Comparison of ENCODE assay signal across 7 mouse cellular contexts in genomic region chr9:122805845-122806341, GRCm38 (mm10). TPM values are rescaled to one million over a fixed set of nuclear protein-coding genes. Genes with fewer than 3 reads are reported as not detected.
DNase-seq lines count a peak whose midpoint lies in the region; ATAC-seq and TF ChIP-seq lines count a peak whose summit lies in the region.

No protein-coding gene starts in this region.

- WGBS in spleen, adult 2 months: 23% methylated on average over 10 of the region's 10 CpGs
- WGBS in forebrain, embryonic 13.5 days: 11% methylated on average over 10 of the region's 10 CpGs
- 15% methylated on average over 10 of the region's 10 CpGs for WGBS in liver, embryonic 13.5 days (ENCODE audit: insufficient replicate concordance)
- WGBS in stomach, postnatal 0 days: 7% methylated on average over 10 of the region's 10 CpGs

- H3K36me3 ChIP-seq in spleen, adult 2 months (ENCODE audit: control insufficient read depth, insufficient read depth, low read length): peaks cover 1% of the 10 kb centered on the region; the same call in 1 of the 2 replicates
- no peaks in the 10 kb centered on the region for H3K36me3 ChIP-seq in forebrain, embryonic 13.5 days (ENCODE audit: poor library complexity, severe bottlenecking)
- H3K36me3 ChIP-seq in liver, embryonic 13.5 days: no peaks in the 10 kb centered on the region; the same call in 1 of the 2 replicates
- H3K36me3 ChIP-seq in stomach, postnatal 0 days (ENCODE audit: control insufficient read depth, insufficient read depth, low read length): no peaks in the 10 kb centered on the region; the same call in 1 of the 2 replicates

- DNase-seq in spleen, adult 2 months (ENCODE audit: low read depth in 1 of 2, low spot score in 2 of 2): no peak
- no peak for DNase-seq in spleen, postnatal 36 days (ENCODE audit: low spot score in 2 of 2)
- DNase-seq in liver, embryonic 13.5 days: no peak
- DNase-seq in stomach, postnatal 0 days (ENCODE audit: low spot score): no peak
- DNase-seq in frontal cortex, postnatal 36 days (ENCODE audit: low spot score in 2 of 2): no peak
- DNase-seq in ovary, postnatal 14 days (ENCODE audit: low spot score): no peak

- H3K27ac ChIP-seq in spleen, adult 2 months (ENCODE audit: insufficient read depth, low read length): peak overlapping the region; percentile 91
- H3K27ac ChIP-seq in forebrain, embryonic 13.5 days: peak overlapping the region; percentile 92
- H3K27ac ChIP-seq in liver, embryonic 13.5 days: peak overlapping the region; percentile 58
- peak overlapping the region; percentile 82 for H3K27ac ChIP-seq in stomach, postnatal 0 days (replicated peaks)

- no peaks in the 10 kb centered on the region for H3K27me3 ChIP-seq in spleen, adult 2 months (ENCODE audit: control insufficient read depth, insufficient read depth, low read length)
- H3K27me3 ChIP-seq in forebrain, embryonic 13.5 days: 0 out of 2 replicates have a peak, but pooled peaks cover 4% of the 10 kb centered on the region
- H3K27me3 ChIP-seq in liver, embryonic 13.5 days: no peaks in the 10 kb centered on the region
- H3K27me3 ChIP-seq in stomach, postnatal 0 days (ENCODE audit: control insufficient read depth, insufficient read depth, low read length): no peaks in the 10 kb centered on the region

- H3K9ac ChIP-seq in forebrain, embryonic 13.5 days: peak overlapping the region; percentile 83
- peak overlapping the region; percentile 78 for H3K9ac ChIP-seq in liver, embryonic 13.5 days
- H3K9ac ChIP-seq in stomach, postnatal 0 days (ENCODE audit: low read length): peak overlapping the region; percentile 78

- TF ChIP-seq EP300 in stomach, postnatal 0 days (optimal IDR thresholded peaks at IDR 0.05): no peak

- TF ChIP-seq POLR2A in spleen, adult 2 months (IDR thresholded peaks at IDR 0.05; ENCODE audit: low read depth, low read length): no peak

- H3K4me3 ChIP-seq in spleen, adult 2 months (ENCODE audit: extremely low read depth, insufficient read depth, insufficient read length): peak overlapping the region; percentile 67
- H3K4me3 ChIP-seq in forebrain, embryonic 13.5 days: peak overlapping the region; percentile 64
- peak overlapping the region; percentile 69 for H3K4me3 ChIP-seq in liver, embryonic 13.5 days (replicated peaks)
- peak overlapping the region; percentile 57 for H3K4me3 ChIP-seq in stomach, postnatal 0 days (ENCODE audit: low read depth, low read length)

- TF ChIP-seq CTCF in spleen, adult 2 months (IDR thresholded peaks at IDR 0.05; ENCODE audit: extremely low read depth, insufficient read depth, insufficient read length, insufficient replicate concordance): no peak
- TF ChIP-seq CTCF in stomach, postnatal 0 days (IDR thresholded peaks at IDR 0.05; ENCODE audit: low read depth): no peak

- no peaks in the 10 kb centered on the region for H3K9me3 ChIP-seq in forebrain, embryonic 13.5 days (replicated peaks)
- H3K9me3 ChIP-seq in liver, embryonic 13.5 days (replicated peaks): no peaks in the 10 kb centered on the region
- H3K9me3 ChIP-seq in stomach, postnatal 0 days (ENCODE audit: control insufficient read depth, low read length): no peaks in the 10 kb centered on the region

- peak overlapping the region; percentile 88 for H3K4me2 ChIP-seq in forebrain, embryonic 13.5 days
- H3K4me2 ChIP-seq in liver, embryonic 13.5 days: peak overlapping the region; percentile 90
- peak overlapping the region; percentile 87 for H3K4me2 ChIP-seq in stomach, postnatal 0 days (replicated peaks; ENCODE audit: low read depth)

- no peak for ATAC-seq in forebrain, embryonic 13.5 days
- ATAC-seq in liver, embryonic 13.5 days (ENCODE audit: low read depth): no peak
- ATAC-seq in stomach, postnatal 0 days (ENCODE audit: low FRiP score, low TSS enrichment): no peak; the same call in 1 of the 2 replicates

- no peaks in the 10 kb centered on the region; the same call in 1 of the 2 replicates for H3K4me1 ChIP-seq in spleen, adult 2 months (ENCODE audit: control insufficient read depth, insufficient read depth, insufficient read length)
- peaks cover 14% of the 10 kb centered on the region for H3K4me1 ChIP-seq in forebrain, embryonic 13.5 days
- peaks cover 17% of the 10 kb centered on the region for H3K4me1 ChIP-seq in liver, embryonic 13.5 days (replicated peaks)
- no peaks in the 10 kb centered on the region for H3K4me1 ChIP-seq in stomach, postnatal 0 days (replicated peaks; ENCODE audit: control insufficient read depth, insufficient read depth)

RNA-seq across cellular contexts. Expression of gene Tcaim, which starts 0.6 kb away (rescaled TPM):
- 1.8 and 1.9 TPM in 2 replicates for polyA plus RNA-seq in spleen, adult 2 months (2012; rRNA removed)
- 6.9 and 7.0 TPM in 2 replicates for polyA plus RNA-seq in forebrain, embryonic 13.5 days (2015; fragmentation: Nextera tagmentation; extraction: Ambion mirVana)
- polyA plus RNA-seq in liver, embryonic 13.5 days (2015; fragmentation: Nextera tagmentation; extraction: Ambion mirVana): 1.8 and 3.2 TPM in 2 replicates
- 2.8 and 3.1 TPM in 2 replicates for polyA plus RNA-seq in stomach, postnatal 0 days (2015; fragmentation: Nextera tagmentation; extraction: Ambion mirVana)

RNA-seq across cellular contexts. Expression of gene Gm35549, which starts 37.9 kb away (rescaled TPM):
- not detected in 2 replicates for polyA plus RNA-seq in spleen, adult 2 months (2012; rRNA removed)
- 0.43 TPM in 1 of 2 replicates, not detected in the other for polyA plus RNA-seq in forebrain, embryonic 13.5 days (2015; fragmentation: Nextera tagmentation; extraction: Ambion mirVana)
- not detected in 2 replicates for polyA plus RNA-seq in liver, embryonic 13.5 days (2015; fragmentation: Nextera tagmentation; extraction: Ambion mirVana)
- polyA plus RNA-seq in stomach, postnatal 0 days (2015; fragmentation: Nextera tagmentation; extraction: Ambion mirVana): 0.32 TPM in 1 of 2 replicates, not detected in the other

RNA-seq across cellular contexts. Expression of gene Topaz1, which starts 58.7 kb away (rescaled TPM):
- polyA plus RNA-seq in spleen, adult 2 months (2012; rRNA removed): not detected in 2 replicates
- not detected in 2 replicates for polyA plus RNA-seq in forebrain, embryonic 13.5 days (2015; fragmentation: Nextera tagmentation; extraction: Ambion mirVana)
- polyA plus RNA-seq in liver, embryonic 13.5 days (2015; fragmentation: Nextera tagmentation; extraction: Ambion mirVana): not detected in 2 replicates
- not detected in 2 replicates for polyA plus RNA-seq in stomach, postnatal 0 days (2015; fragmentation: Nextera tagmentation; extraction: Ambion mirVana)

RNA-seq across cellular contexts. Expression of gene Zfp445, which starts 59.9 kb away (rescaled TPM):
- 20.0 and 25.1 TPM in 2 replicates for polyA plus RNA-seq in spleen, adult 2 months (2012; rRNA removed)
- polyA plus RNA-seq in forebrain, embryonic 13.5 days (2015; fragmentation: Nextera tagmentation; extraction: Ambion mirVana): 80.5 and 95.8 TPM in 2 replicates
- polyA plus RNA-seq in liver, embryonic 13.5 days (2015; fragmentation: Nextera tagmentation; extraction: Ambion mirVana): 17.1 and 21.5 TPM in 2 replicates
- 17.0 and 19.2 TPM in 2 replicates for polyA plus RNA-seq in stomach, postnatal 0 days (2015; fragmentation: Nextera tagmentation; extraction: Ambion mirVana)
